Mouse (Mus musculus) kidney, embryonic 15.5 days (tissue): ENCODE data around the gene Mex3a. TPM values are rescaled to one million over a fixed set of nuclear protein-coding genes. Genes with fewer than 3 reads are reported as not detected.

Source experiments
- ATAC-seq: fragments of 200-750 bp; cut with Nextera tagmentation; replicated peaks from 2 replicates; pipeline ENCODE4 v1.8.0; 2017; ENCODE audit warnings: moderate TSS enrichment; ENCODE audit not compliant: low FRiP score
- H3K27ac ChIP-seq: fragments of 300-500 bp; sonication (generic); 2 replicates; pipeline ENCODE4 v1.5.1; 2015; ENCODE audit warnings: mild to moderate bottlenecking, inconsistent platforms
- H3K27me3 ChIP-seq: fragments of 300-500 bp; sonication (generic); 2 replicates; pipeline ENCODE4 v1.6.1; 2015; ENCODE audit warnings: inconsistent platforms
- H3K36me3 ChIP-seq: fragments of 300-500 bp; sonication (generic); 2 replicates; pipeline ENCODE4 v1.6.1; 2015; ENCODE audit warnings: inconsistent platforms
- H3K4me1 ChIP-seq: fragments of 300-500 bp; sonication (generic); 2 replicates; pipeline ENCODE4 v1.6.1; 2015; ENCODE audit warnings: inconsistent platforms
- H3K4me2 ChIP-seq: fragments of 300-500 bp; sonication (generic); 2 replicates; pipeline ENCODE4 v1.6.1; 2015; ENCODE audit warnings: moderate library complexity, mild to moderate bottlenecking, inconsistent platforms
- H3K4me3 ChIP-seq: fragments of 300-500 bp; sonication (generic); replicated peaks from 2 replicates; pipeline ENCODE4 v1.5.1; 2015; ENCODE audit warnings: mild to moderate bottlenecking, inconsistent platforms
- H3K9ac ChIP-seq: fragments of 300-500 bp; sonication (generic); 2 replicates; pipeline ENCODE4 v1.6.1; 2015; ENCODE audit warnings: mild to moderate bottlenecking, inconsistent platforms
- H3K9me3 ChIP-seq: fragments of 300-500 bp; sonication (generic); replicated peaks from 2 replicates; pipeline ENCODE4 v1.6.1; 2016; ENCODE audit warnings: inconsistent platforms
- WGBS: fragments of 180-500 bp; shearing (Covaris S2); methylation state at CpG from one replicate; pipeline ENCODE4 v1.1.7; 2015; ENCODE audit warnings: mixed read lengths; 5-methylcytosine and 5-hydroxymethylcytosine counted together
- polyA plus RNA-seq: library from polyadenylated mRNA; unstranded; fragments of >200 nt; fragmentation: Nextera tagmentation; extraction: Ambion mirVana; gene quantifications from 2 replicates; pipeline ENCODE4 v1.2.1, GENCODE M21; 2015

Mex3a gene
- polyA plus RNA-seq, 1 experiment from 2014 or later = 22.0 TPM

DNA sequence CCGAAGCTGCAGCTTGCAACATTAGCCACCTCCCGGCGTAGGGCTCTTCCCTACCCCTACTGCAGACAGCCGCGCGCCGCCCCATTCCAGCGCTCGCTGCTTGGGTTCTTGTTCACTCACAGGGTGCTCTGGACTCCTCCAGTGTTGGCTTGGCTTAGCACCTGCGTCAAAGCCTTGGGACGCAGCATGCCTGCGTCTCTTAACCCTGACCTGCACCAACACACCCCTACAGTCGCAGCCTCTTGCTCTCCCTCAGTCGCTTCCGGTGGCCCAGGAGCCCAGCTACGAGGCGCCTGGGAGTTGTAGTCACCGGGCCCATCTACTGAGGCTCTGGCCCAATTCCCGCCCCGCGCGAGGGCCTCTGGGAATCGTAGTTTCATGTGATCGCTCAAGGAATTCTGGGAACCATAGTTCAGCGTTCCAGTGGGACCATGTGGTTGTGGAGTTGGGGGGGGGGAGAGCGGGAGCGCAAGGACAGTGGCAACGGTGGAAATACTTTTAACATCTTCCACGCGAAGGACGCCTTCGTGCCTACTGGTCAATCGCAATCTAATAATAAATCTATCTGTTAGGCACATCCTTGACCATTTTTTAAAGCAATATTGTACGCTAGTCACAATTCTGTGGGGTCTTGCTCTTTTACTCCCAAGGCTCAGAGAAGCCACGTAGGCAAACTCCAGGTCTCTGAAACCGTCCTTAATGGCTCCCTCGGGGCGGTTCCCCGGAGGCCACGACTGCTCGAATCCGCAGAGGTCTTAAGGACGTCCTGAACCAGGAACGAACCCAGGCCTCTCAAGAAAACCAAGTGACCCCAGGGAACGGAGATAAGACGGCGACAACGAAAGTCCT lies 20.7 kb downstream of the Mex3a start, which contains the start of gene Lamtor2:
TSS of gene Lamtor2 (minus strand) at position 399 of the 849 bp plus-strand sequence.
- peak; percentile 91 for ATAC-seq
- no peaks in the 10 kb centered on the region for H3K9me3 ChIP-seq
- under 1% methylated on average over 48 of the region's 48 CpGs for WGBS

DNA sequence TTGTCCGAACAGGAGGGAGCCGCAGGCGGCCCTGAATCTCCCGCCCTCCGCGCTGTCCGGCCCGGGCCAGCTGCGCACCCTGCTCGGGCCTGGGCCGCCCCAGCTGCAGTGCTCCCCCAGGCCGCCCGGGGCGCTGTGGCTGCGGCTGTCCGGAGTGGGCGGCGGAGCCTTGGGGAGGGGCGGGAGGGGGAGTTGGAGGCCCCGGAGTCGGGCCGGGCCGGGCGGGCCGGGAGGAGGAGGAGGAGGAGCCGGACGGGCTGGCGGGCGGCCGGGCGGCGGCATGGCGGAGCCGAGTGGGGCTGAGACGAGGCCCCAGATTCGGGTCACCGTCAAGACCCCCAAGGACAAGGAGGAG lies 21.3 kb downstream of the Mex3a start, which contains the start of gene Ubqln4:
TSS of gene Ubqln4 (plus strand) at position 234 of the 355 bp plus-strand sequence.
- peak within 1 kb of the TSS; percentile 94 for H3K4me3 ChIP-seq
- peak; percentile 91 for ATAC-seq
- no peaks in the 10 kb centered on the region for H3K9me3 ChIP-seq
- H3K27me3 ChIP-seq = no peaks in the 10 kb centered on the region
- peaks cover 36% of the 10 kb centered on the region for H3K4me1 ChIP-seq
- peak within 1 kb of the TSS; percentile 84 for H3K4me2 ChIP-seq
- peaks cover 36% of the 10 kb centered on the region for H3K36me3 ChIP-seq
- peak within 1 kb of the TSS; percentile 99 for H3K27ac ChIP-seq
- under 1% methylated on average over 36 of the region's 37 CpGs for WGBS
- H3K9ac ChIP-seq = peak within 1 kb of the TSS; percentile 93

More for the DNA sequence above, 20.7 kb downstream of the Mex3a start, which contains the start of gene Lamtor2:
- peak within 1 kb of the TSS; percentile 94 for H3K4me3 ChIP-seq
- no peaks in the 10 kb centered on the region for H3K27me3 ChIP-seq
- peak within 1 kb of the TSS; percentile 99 for H3K27ac ChIP-seq
- H3K9ac ChIP-seq = peak within 1 kb of the TSS; percentile 93
- H3K4me2 ChIP-seq = peak within 1 kb of the TSS; percentile 84
- H3K36me3 ChIP-seq = peaks cover 30% of the 10 kb centered on the region
- peaks cover 42% of the 10 kb centered on the region for H3K4me1 ChIP-seq

DNA sequence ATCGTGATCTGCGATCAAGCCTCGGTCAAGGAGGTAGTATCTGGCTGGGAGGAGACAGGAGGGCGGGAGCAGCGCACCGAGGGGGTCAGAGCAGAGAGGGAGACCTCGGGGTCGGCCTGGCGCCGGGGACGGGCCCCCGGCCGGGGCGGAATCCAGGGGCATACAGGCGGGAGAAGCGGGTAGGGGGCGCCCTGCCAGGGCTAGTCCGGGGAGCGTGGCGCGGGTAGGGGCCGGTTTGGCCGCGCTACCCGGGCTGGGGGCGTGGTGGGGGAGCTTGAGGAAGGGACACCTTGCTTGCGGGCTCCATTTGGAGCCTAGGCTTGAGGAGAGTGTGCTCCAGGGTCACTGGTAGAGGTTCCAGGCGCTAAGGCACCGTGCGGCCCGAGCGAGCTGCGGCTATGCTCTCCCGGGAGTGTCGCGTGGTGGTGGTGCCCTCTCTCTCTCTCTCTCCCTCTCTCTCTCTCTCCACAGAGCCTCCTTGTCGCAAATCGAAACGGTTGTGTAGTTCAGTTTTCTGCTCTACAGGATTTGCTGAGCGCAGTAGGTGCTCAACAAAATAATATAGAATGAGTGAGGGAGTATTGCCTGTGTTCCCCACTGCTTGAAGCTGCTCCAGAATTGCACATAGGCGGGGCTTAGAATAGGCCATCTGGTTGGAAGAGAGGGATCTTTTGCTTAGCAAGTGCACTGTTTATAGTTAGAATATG lies 21.8 kb downstream of the Mex3a start:
- Histone ChIP-seq H3K4me1 (peaks cover 35% of the 10 kb centered on the region), H3K9me3 (no peaks in the 10 kb centered on the region), H3K9ac (peak overlapping the region; percentile 93), H3K27me3 (no peaks in the 10 kb centered on the region), H3K36me3 (peaks cover 38% of the 10 kb centered on the region), H3K27ac (peak overlapping the region; percentile 99), H3K4me2 (peak overlapping the region; percentile 84), H3K4me3 (peak overlapping the region; percentile 94)
- ATAC-seq = peak; percentile 53
- WGBS = under 1% methylated on average over 39 of the region's 41 CpGs

DNA sequence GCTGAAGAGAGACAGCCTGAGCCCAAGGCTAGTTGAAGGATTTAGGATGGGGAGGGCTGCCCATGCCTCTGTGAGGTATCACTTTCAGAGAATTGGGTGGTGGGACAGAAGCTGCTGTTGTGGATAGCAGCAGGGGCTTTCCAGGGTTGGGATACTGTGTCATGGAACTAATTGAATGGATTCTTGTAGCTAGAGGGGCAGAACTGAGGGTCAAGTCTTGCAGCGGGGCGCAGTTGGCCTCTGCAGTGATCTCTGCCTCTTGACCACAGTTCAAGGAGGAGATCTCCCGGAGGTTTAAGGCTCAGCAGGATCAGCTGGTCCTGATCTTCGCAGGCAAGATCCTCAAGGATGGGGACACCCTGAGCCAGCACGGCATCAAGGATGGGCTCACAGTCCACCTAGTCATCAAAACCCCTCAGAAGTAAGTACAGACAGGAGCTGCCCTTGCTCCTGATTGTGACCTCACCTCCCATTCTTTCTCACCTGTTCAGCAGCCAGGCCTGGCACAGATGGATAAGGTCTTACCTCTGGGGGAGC lies 22.9 kb downstream of the Mex3a start:
- WGBS = 63% methylated on average over 5 of the region's 5 CpGs
- peak overlapping the region; percentile 84 for H3K4me2 ChIP-seq
- H3K27ac ChIP-seq = no peak overlapping the region
- H3K36me3 ChIP-seq = peaks cover 48% of the 10 kb centered on the region
- no peak for ATAC-seq
- H3K9ac ChIP-seq = no peak overlapping the region
- H3K4me3 ChIP-seq = peak overlapping the region; percentile 94; the same call in 1 of the 2 replicates
- no peaks in the 10 kb centered on the region for H3K27me3 ChIP-seq
- H3K4me1 ChIP-seq = peaks cover 35% of the 10 kb centered on the region
- no peaks in the 10 kb centered on the region for H3K9me3 ChIP-seq

DNA sequence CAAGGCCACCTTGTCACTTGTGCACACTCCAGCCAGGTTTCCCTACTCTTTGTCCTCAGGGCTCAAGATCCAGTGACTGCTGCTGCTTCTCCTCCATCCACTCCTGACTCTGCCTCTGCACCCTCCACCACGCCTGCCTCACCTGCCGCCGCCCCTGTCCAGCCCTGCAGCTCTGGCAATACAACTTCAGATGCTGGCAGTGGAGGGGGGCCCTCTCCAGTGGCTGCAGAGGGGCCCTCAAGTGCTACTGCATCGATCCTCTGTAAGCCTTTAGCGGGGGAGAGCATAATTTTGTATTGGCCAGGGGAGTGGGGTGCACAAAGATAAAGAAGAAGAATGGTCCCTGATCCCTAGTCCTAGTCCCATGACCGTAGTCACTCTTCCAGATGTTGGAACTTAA lies 23.5 kb downstream of the Mex3a start:
- 97% methylated on average over 6 of the region's 6 CpGs for WGBS
- Histone ChIP-seq H3K9me3 (no peaks in the 10 kb centered on the region), H3K27me3 (no peaks in the 10 kb centered on the region), H3K36me3 (peaks cover 54% of the 10 kb centered on the region), H3K27ac (no peak overlapping the region), H3K4me3 (no peak overlapping the region), H3K4me2 (no peak overlapping the region), H3K9ac (no peak overlapping the region), H3K4me1 (peaks cover 35% of the 10 kb centered on the region)
- no peak for ATAC-seq

DNA sequence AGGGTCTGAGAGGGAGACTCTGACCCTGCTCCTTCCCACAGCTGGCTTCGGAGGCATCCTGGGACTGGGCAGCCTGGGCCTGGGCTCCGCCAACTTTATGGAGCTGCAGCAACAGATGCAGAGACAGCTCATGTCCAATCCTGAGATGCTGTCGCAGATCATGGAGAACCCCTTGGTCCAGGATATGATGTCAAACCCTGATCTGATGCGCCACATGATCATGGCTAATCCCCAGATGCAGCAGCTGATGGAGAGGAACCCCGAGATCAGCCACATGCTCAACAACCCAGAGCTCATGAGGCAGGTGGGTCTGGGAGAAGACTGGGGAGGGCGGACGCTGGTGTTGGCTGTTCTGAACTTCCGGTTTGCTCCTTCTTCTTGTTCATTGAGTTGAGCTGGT lies 24.4 kb downstream of the Mex3a start:
- no peak overlapping the region for H3K4me2 ChIP-seq
- H3K4me3 ChIP-seq = no peak overlapping the region
- H3K27me3 ChIP-seq = no peaks in the 10 kb centered on the region
- H3K9ac ChIP-seq = no peak overlapping the region
- 88% methylated on average over 8 of the region's 8 CpGs for WGBS
- peaks cover 33% of the 10 kb centered on the region for H3K4me1 ChIP-seq
- H3K36me3 ChIP-seq = peaks cover 63% of the 10 kb centered on the region
- H3K27ac ChIP-seq = no peak overlapping the region
- H3K9me3 ChIP-seq = no peaks in the 10 kb centered on the region
- no peak for ATAC-seq

DNA sequence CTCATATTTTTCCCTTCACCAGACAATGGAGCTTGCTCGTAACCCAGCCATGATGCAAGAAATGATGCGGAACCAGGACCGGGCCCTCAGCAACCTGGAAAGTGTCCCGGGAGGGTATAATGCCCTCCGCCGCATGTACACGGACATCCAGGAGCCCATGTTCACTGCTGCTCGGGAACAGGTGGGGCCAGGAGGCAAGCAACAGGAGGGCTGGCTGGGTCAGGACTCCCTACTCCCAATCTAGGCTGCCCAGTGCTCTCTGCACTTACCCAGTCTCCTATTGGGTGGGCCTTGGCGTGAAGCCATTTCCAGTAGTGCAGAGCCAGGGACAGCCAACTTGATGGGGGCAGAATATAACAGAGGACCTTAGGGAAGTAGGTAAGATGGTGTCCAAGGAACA lies 27.4 kb downstream of the Mex3a start:
- WGBS = 84% methylated on average over 9 of the region's 9 CpGs
- H3K27me3 ChIP-seq = no peaks in the 10 kb centered on the region
- peaks cover 92% of the 10 kb centered on the region for H3K36me3 ChIP-seq
- H3K27ac ChIP-seq = no peak overlapping the region
- no peak overlapping the region for H3K4me2 ChIP-seq
- peaks cover 52% of the 10 kb centered on the region for H3K4me1 ChIP-seq
- no peak overlapping the region for H3K4me3 ChIP-seq
- no peaks in the 10 kb centered on the region for H3K9me3 ChIP-seq
- no peak overlapping the region for H3K9ac ChIP-seq
- no peak for ATAC-seq

DNA sequence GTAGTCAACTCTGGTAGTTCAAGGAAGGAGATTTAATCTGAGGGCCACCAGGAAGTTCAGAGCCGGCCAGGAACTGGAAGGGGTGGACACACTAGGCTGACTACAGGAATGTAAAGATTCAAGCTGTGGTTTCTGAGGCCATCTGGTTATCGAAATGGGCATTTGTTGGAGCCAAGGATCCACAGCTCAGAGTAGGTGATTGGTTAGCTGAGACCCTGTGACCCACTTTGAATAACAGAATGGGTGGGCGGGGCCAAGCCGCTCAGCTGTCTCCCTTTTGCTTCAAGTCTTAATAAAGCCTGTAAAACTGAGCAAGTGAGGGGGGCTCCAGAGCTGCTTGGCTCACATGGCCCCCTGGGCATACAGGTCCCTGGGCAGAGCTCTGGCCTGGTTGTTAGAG lies 29.8 kb downstream of the Mex3a start:
- peaks cover 42% of the 10 kb centered on the region for H3K4me1 ChIP-seq

DNA sequence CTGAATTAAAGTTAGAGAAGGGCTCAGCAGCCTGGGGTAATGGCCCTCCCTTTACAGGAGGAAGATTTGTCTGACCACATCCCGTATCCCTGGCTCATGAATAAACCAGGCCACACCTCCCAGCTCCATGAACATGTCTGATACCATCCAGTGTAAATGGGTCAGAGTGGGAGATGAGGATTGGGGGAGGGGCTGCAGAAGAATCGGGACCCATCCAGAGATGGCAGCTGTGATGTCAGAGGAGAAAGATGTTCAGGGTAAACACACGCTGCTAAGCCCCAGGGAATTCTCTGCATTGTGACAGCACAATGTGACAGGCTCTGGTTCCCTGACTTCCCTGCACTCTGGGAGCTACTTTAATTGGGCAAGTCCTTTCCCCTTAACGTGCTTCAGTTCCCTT lies 31.2 kb downstream of the Mex3a start:
- WGBS = 29% methylated on average over 4 of the region's 4 CpGs

More for the DNA sequence above, 29.8 kb downstream of the Mex3a start:
- Histone ChIP-seq H3K27me3 (no peaks in the 10 kb centered on the region), H3K4me2 (no peak overlapping the region), H3K4me3 (no peak overlapping the region), H3K27ac (peak overlapping the region; percentile 87), H3K36me3 (peaks cover 99% of the 10 kb centered on the region), H3K9ac (0 out of 2 replicates have a peak overlapping the region, but pooled peaks have one; percentile 15), H3K9me3 (no peaks in the 10 kb centered on the region)
- ATAC-seq = peak; percentile 22
- WGBS = 44% methylated on average over 4 of the region's 4 CpGs

DNA sequence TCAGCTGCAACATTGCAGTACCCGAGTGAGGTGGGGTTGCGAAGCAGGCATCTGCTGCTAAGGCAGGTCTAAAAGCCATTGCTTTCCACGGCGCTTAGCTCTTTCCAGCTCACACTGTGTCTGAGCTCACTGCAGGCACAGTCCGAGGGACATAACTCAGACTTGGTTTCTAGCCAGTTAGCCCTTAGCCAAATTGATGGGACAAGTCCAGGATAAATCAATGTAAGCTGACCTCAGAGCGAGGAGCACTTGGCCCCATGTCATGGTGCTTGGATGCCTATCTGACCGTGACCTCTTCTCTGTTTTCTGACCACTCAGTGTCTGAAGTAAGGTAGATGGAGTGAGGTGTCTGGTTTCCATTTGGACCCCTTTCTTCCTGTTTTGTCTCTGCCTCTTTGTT lies 31.8 kb downstream of the Mex3a start:
- Histone ChIP-seq H3K36me3 (peaks cover 99% of the 10 kb centered on the region), H3K9me3 (no peaks in the 10 kb centered on the region), H3K4me1 (peaks cover 42% of the 10 kb centered on the region), H3K4me3 (no peak overlapping the region), H3K27me3 (no peaks in the 10 kb centered on the region), H3K4me2 (peak overlapping the region; percentile 9; the same call in 1 of the 2 replicates), H3K9ac (0 out of 2 replicates have a peak overlapping the region, but pooled peaks have one; percentile 26), H3K27ac (peak overlapping the region; percentile 87)
- peak; percentile 81 for ATAC-seq
- 39% methylated on average over 7 of the region's 7 CpGs for WGBS

More for the DNA sequence above, 31.2 kb downstream of the Mex3a start:
- Histone ChIP-seq H3K27ac (peak overlapping the region; percentile 87), H3K9me3 (no peaks in the 10 kb centered on the region), H3K4me2 (0 out of 2 replicates have a peak overlapping the region, but pooled peaks have one; percentile 9), H3K4me1 (peaks cover 42% of the 10 kb centered on the region), H3K9ac (0 out of 2 replicates have a peak overlapping the region, but pooled peaks have one; percentile 26), H3K36me3 (peaks cover 99% of the 10 kb centered on the region), H3K4me3 (no peak overlapping the region), H3K27me3 (no peaks in the 10 kb centered on the region)
- 0 out of 2 replicates have a peak, but pooled peaks have one; percentile 3 for ATAC-seq

DNA sequence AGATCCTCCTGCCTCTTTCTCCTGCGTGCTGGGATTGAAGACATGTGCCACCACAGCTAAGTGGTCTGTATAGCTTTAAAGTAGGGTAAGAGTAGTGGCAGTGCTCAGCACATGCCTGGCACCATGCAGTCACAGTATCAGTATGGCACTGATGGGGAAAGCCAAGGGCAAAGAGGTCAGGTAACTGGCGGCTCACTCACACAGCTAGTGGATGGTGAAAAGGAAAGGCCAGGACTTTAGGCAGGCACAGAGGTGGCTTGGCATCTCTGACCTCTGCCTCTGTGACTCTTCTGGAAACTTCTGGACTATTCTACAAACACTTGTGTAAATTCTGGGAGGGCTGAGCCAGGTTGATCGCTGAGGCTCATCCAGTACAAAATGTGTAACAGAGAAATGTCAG lies 33.9 kb downstream of the Mex3a start:
- H3K4me1 ChIP-seq = peaks cover 41% of the 10 kb centered on the region
- no peak overlapping the region for H3K4me2 ChIP-seq
- no peaks in the 10 kb centered on the region for H3K9me3 ChIP-seq
- H3K9ac ChIP-seq = no peak overlapping the region
- H3K27ac ChIP-seq = no peak overlapping the region
- ATAC-seq = no peak
- no peaks in the 10 kb centered on the region for H3K27me3 ChIP-seq
- H3K4me3 ChIP-seq = no peak overlapping the region
- H3K36me3 ChIP-seq = peaks cover 93% of the 10 kb centered on the region
- WGBS = 90% methylated on average over 3 of the region's 3 CpGs
